Mouse (Mus musculus): ENCODE results near the gene Otop3. TPM values are rescaled to one million over a fixed set of nuclear protein-coding genes. Genes with fewer than 3 reads are reported as not detected.

The Otop3 gene
- polyA plus RNA-seq, 1 experiment, result not detected

GRCm38 (mm10) chr11:115366706-115367394 lies 32.3 kb downstream of the Otop3 start:
- Histone ChIP-seq H3K4me1 (ENCODE audit: control insufficient read depth) (peaks cover 10% of the 10 kb centered on the region), H3K4me3 (replicated peaks) (peak overlapping the region; percentile 40), H3K36me3 (ENCODE audit: control insufficient read depth) (no peaks in the 10 kb centered on the region), H3K9me3 (ENCODE audit: control insufficient read depth, low read length) (no peaks in the 10 kb centered on the region), H3K27me3 (ENCODE audit: control insufficient read depth) (peaks cover 71% of the 10 kb centered on the region)
- TF ChIP-seq TAL1 (IDR thresholded peaks at IDR 0.05; ENCODE audit: low read length), result no peak
- no peak for TF ChIP-seq GATA1 (IDR thresholded peaks at IDR 0.05; ENCODE audit: low read length)

- Histone ChIP-seq H3K27me3 (ENCODE audit: control insufficient read depth) (peaks cover 75% of the 10 kb centered on the region), H3K4me3 (replicated peaks) (peak within 1 kb of the TSS; percentile 40), H3K36me3 (ENCODE audit: control insufficient read depth) (no peaks in the 10 kb centered on the region), H3K4me1 (ENCODE audit: control insufficient read depth) (peaks cover 10% of the 10 kb centered on the region), H3K9me3 (ENCODE audit: control insufficient read depth, low read length) (no peaks in the 10 kb centered on the region)
- TF ChIP-seq GATA1 (IDR thresholded peaks at IDR 0.05; ENCODE audit: low read length), result no peak
- no peak for TF ChIP-seq TAL1 (IDR thresholded peaks at IDR 0.05; ENCODE audit: low read length)
Measured at GRCm38 (mm10) chr11:115367395-115367944, 32.9 kb downstream of the Otop3 start, which contains the start of gene Hid1. Gene Hid1 (minus strand): TSS chr11:115367756.

- Histone ChIP-seq H3K36me3 (ENCODE audit: control insufficient read depth) (no peaks in the 10 kb centered on the region), H3K4me3 (replicated peaks) (no peak overlapping the region), H3K4me1 (ENCODE audit: control insufficient read depth) (peaks cover 13% of the 10 kb centered on the region), H3K9me3 (ENCODE audit: control insufficient read depth, low read length) (no peaks in the 10 kb centered on the region), H3K27me3 (ENCODE audit: control insufficient read depth) (peaks cover 87% of the 10 kb centered on the region)
- TF ChIP-seq TAL1 (IDR thresholded peaks at IDR 0.05; ENCODE audit: low read length) (no peak), GATA1 (IDR thresholded peaks at IDR 0.05; ENCODE audit: low read length) (no peak)
Measured at GRCm38 (mm10) chr11:115370368-115370767, 35.8 kb downstream of the Otop3 start.

GRCm38 (mm10) chr11:115371354-115371753 lies 36.8 kb downstream of the Otop3 start:
- Histone ChIP-seq H3K4me3 (replicated peaks) (no peak overlapping the region), H3K4me1 (ENCODE audit: control insufficient read depth) (peaks cover 13% of the 10 kb centered on the region), H3K27me3 (ENCODE audit: control insufficient read depth) (peaks cover 86% of the 10 kb centered on the region), H3K9me3 (ENCODE audit: control insufficient read depth, low read length) (no peaks in the 10 kb centered on the region), H3K36me3 (ENCODE audit: control insufficient read depth) (no peaks in the 10 kb centered on the region)
- no peak for TF ChIP-seq TAL1 (IDR thresholded peaks at IDR 0.05; ENCODE audit: low read length)
- TF ChIP-seq GATA1 (IDR thresholded peaks at IDR 0.05; ENCODE audit: low read length), result no peak

GRCm38 (mm10) chr11:115372015-115372414 lies 37.5 kb downstream of the Otop3 start:
- Histone ChIP-seq H3K9me3 (ENCODE audit: control insufficient read depth, low read length) (no peaks in the 10 kb centered on the region), H3K27me3 (ENCODE audit: control insufficient read depth) (peaks cover 82% of the 10 kb centered on the region), H3K4me1 (ENCODE audit: control insufficient read depth) (peaks cover 10% of the 10 kb centered on the region), H3K36me3 (ENCODE audit: control insufficient read depth) (no peaks in the 10 kb centered on the region), H3K4me3 (replicated peaks) (no peak overlapping the region)
- TF ChIP-seq GATA1 (IDR thresholded peaks at IDR 0.05; ENCODE audit: low read length) (no peak), TAL1 (IDR thresholded peaks at IDR 0.05; ENCODE audit: low read length) (no peak)

- Histone ChIP-seq H3K4me3 (replicated peaks) (no peak overlapping the region), H3K36me3 (ENCODE audit: control insufficient read depth) (no peaks in the 10 kb centered on the region), H3K9me3 (ENCODE audit: control insufficient read depth, low read length) (no peaks in the 10 kb centered on the region), H3K27me3 (ENCODE audit: control insufficient read depth) (peaks cover 75% of the 10 kb centered on the region), H3K4me1 (ENCODE audit: control insufficient read depth) (peaks cover 3% of the 10 kb centered on the region)
- TF ChIP-seq TAL1 (IDR thresholded peaks at IDR 0.05; ENCODE audit: low read length) (no peak), GATA1 (IDR thresholded peaks at IDR 0.05; ENCODE audit: low read length) (no peak)
Measured at GRCm38 (mm10) chr11:115372737-115373136, 38.2 kb downstream of the Otop3 start.

- peaks cover 74% of the 10 kb centered on the region for H3K27me3 ChIP-seq (ENCODE audit: control insufficient read depth)
- H3K9me3 ChIP-seq (ENCODE audit: control insufficient read depth, low read length), result peaks cover 9% of the 10 kb centered on the region
- H3K4me1 ChIP-seq (ENCODE audit: control insufficient read depth), result peaks cover 3% of the 10 kb centered on the region; the same call in 1 of the 2 replicates
- TF ChIP-seq TAL1 (IDR thresholded peaks at IDR 0.05; ENCODE audit: low read length), result no peak
- TF ChIP-seq GATA1 (IDR thresholded peaks at IDR 0.05; ENCODE audit: low read length), result no peak
- no peaks in the 10 kb centered on the region for H3K36me3 ChIP-seq (ENCODE audit: control insufficient read depth)
- H3K4me3 ChIP-seq (replicated peaks), result no peak overlapping the region
Measured at GRCm38 (mm10) chr11:115373805-115374694, 39.5 kb downstream of the Otop3 start.

GRCm38 (mm10) chr11:115374695-115375425 lies 40.3 kb downstream of the Otop3 start:
- Histone ChIP-seq H3K4me3 (replicated peaks) (no peak overlapping the region), H3K27me3 (ENCODE audit: control insufficient read depth) (peaks cover 75% of the 10 kb centered on the region), H3K4me1 (ENCODE audit: control insufficient read depth) (peaks cover 3% of the 10 kb centered on the region; the same call in 1 of the 2 replicates), H3K9me3 (ENCODE audit: control insufficient read depth, low read length) (peaks cover 12% of the 10 kb centered on the region), H3K36me3 (ENCODE audit: control insufficient read depth) (no peaks in the 10 kb centered on the region)
- no peak for TF ChIP-seq GATA1 (IDR thresholded peaks at IDR 0.05; ENCODE audit: low read length)
- TF ChIP-seq TAL1 (IDR thresholded peaks at IDR 0.05; ENCODE audit: low read length), result no peak
